Mouse (Mus musculus) limb, embryonic 10.5 days (tissue): ENCODE data around the gene Slc8a1. TPM values are rescaled to one million over a fixed set of nuclear protein-coding genes. Genes with fewer than 3 reads are reported as not detected.

Experiments
- DNase-seq: peaks from one replicate; pipeline ENCODE4 v3.0.0-alpha.2; 2017; ENCODE audit warnings: low spot score
- H3K27ac ChIP-seq: fragments of 300-500 bp; sonication (generic); 2 replicates; pipeline ENCODE4 v1.5.1; 2016; ENCODE audit warnings: mild to moderate bottlenecking
- H3K27me3 ChIP-seq: fragments of 300-500 bp; sonication (generic); 2 replicates; pipeline ENCODE4 v1.6.1; 2016; ENCODE audit warnings: low read depth, mild to moderate bottlenecking; ENCODE audit not compliant: poor library complexity, severe bottlenecking
- H3K36me3 ChIP-seq: fragments of 300-500 bp; sonication (generic); 2 replicates; pipeline ENCODE4 v1.6.1; 2016; ENCODE audit warnings: mild to moderate bottlenecking, moderate library complexity
- H3K4me1 ChIP-seq: fragments of 300-500 bp; sonication (generic); 2 replicates; pipeline ENCODE4 v1.6.1; 2016
- H3K4me3 ChIP-seq: fragments of 300-500 bp; sonication (generic); 2 replicates; pipeline ENCODE4 v1.5.1; 2016; ENCODE audit warnings: mild to moderate bottlenecking, moderate library complexity
- H3K9me3 ChIP-seq: fragments of 300-500 bp; sonication (generic); replicated peaks from 2 replicates; pipeline ENCODE4 v1.6.1; 2016; ENCODE audit warnings: mild to moderate bottlenecking
- WGBS: fragments of 180-500 bp; shearing (Covaris S2); methylation state at CpG from one replicate; pipeline ENCODE4 v1.1.7; 2016; 5-methylcytosine and 5-hydroxymethylcytosine counted together
- polyA plus RNA-seq: library from polyadenylated mRNA; unstranded; fragments of >200 nt; fragmentation: Nextera tagmentation; extraction: Ambion mirVana; gene quantifications from 2 replicates; pipeline ENCODE4 v1.2.1, GENCODE M21; 2016

The Slc8a1 gene
- polyA plus RNA-seq, 1 experiment from 2014 or later, result 3.0 TPM

GRCm38 (mm10) chr17:81599072-81599471 is 139.1 kb downstream of the Slc8a1 start:
- H3K27me3 ChIP-seq, result no peaks in the 10 kb centered on the region
- H3K4me1 ChIP-seq, result no peaks in the 10 kb centered on the region
- H3K27ac ChIP-seq, result no peak overlapping the region
- H3K4me3 ChIP-seq, result no peak overlapping the region
- DNase-seq, result no peak
- H3K9me3 ChIP-seq, result no peaks in the 10 kb centered on the region
- 95% methylated on average over 2 of the region's 2 CpGs for WGBS
- H3K36me3 ChIP-seq, result no peaks in the 10 kb centered on the region

GRCm38 (mm10) chr17:81589791-81590190 is 148.4 kb downstream of the Slc8a1 start:
- Histone ChIP-seq H3K4me1 (no peaks in the 10 kb centered on the region), H3K27ac (no peak overlapping the region), H3K27me3 (no peaks in the 10 kb centered on the region), H3K36me3 (no peaks in the 10 kb centered on the region), H3K9me3 (no peaks in the 10 kb centered on the region), H3K4me3 (no peak overlapping the region)
- no peak for DNase-seq
- WGBS, result 87% methylated on average over 7 of the region's 7 CpGs

GRCm38 (mm10) chr17:81586759-81587158 is 151.4 kb downstream of the Slc8a1 start:
- Histone ChIP-seq H3K9me3 (no peaks in the 10 kb centered on the region), H3K27me3 (no peaks in the 10 kb centered on the region), H3K36me3 (no peaks in the 10 kb centered on the region), H3K27ac (no peak overlapping the region), H3K4me1 (no peaks in the 10 kb centered on the region), H3K4me3 (no peak overlapping the region)
- WGBS, result 96% methylated on average over 5 of the region's 5 CpGs
- no peak for DNase-seq

- WGBS, result 79% methylated on average over 10 of the region's 10 CpGs
- Histone ChIP-seq H3K27ac (no peak overlapping the region; the same call in 1 of the 2 replicates), H3K36me3 (no peaks in the 10 kb centered on the region), H3K4me1 (peaks cover 5% of the 10 kb centered on the region; the same call in 1 of the 2 replicates), H3K9me3 (no peaks in the 10 kb centered on the region), H3K27me3 (no peaks in the 10 kb centered on the region), H3K4me3 (no peak overlapping the region)
- no peak for DNase-seq
Measured at GRCm38 (mm10) chr17:81579728-81580425, 158.3 kb downstream of the Slc8a1 start.

- H3K27me3 ChIP-seq, result no peaks in the 10 kb centered on the region
- H3K27ac ChIP-seq, result no peak overlapping the region
- H3K4me1 ChIP-seq, result peaks cover 5% of the 10 kb centered on the region; the same call in 1 of the 2 replicates
- 93% methylated on average over 3 of the region's 3 CpGs for WGBS
- H3K36me3 ChIP-seq, result no peaks in the 10 kb centered on the region
- H3K4me3 ChIP-seq, result no peak overlapping the region
- no peaks in the 10 kb centered on the region for H3K9me3 ChIP-seq
- no peak for DNase-seq
Measured at GRCm38 (mm10) chr17:81576893-81577292, 161.3 kb downstream of the Slc8a1 start.

GRCm38 (mm10) chr17:81565634-81566372 is 172.4 kb downstream of the Slc8a1 start:
- no peaks in the 10 kb centered on the region for H3K27me3 ChIP-seq
- 81% methylated on average over 9 of the region's 9 CpGs for whole genome bisulfite sequencing
- H3K36me3 ChIP-seq, result no peaks in the 10 kb centered on the region
- no peaks in the 10 kb centered on the region for H3K4me1 ChIP-seq
- no peak overlapping the region for H3K27ac ChIP-seq
- no peak overlapping the region for H3K4me3 ChIP-seq
- no peaks in the 10 kb centered on the region for H3K9me3 ChIP-seq
- DNase-seq, result no peak

- H3K4me3 ChIP-seq, result no peak overlapping the region
- H3K27me3 ChIP-seq, result no peaks in the 10 kb centered on the region
- DNase-seq, result no peak
- 86% methylated on average over 6 of the region's 6 CpGs for WGBS
- H3K36me3 ChIP-seq, result no peaks in the 10 kb centered on the region
- no peak overlapping the region for H3K27ac ChIP-seq
- H3K4me1 ChIP-seq, result no peaks in the 10 kb centered on the region
- no peaks in the 10 kb centered on the region for H3K9me3 ChIP-seq
Measured at GRCm38 (mm10) chr17:81554052-81554734, 184.0 kb downstream of the Slc8a1 start.

GRCm38 (mm10) chr17:81551856-81552635 is 186.1 kb downstream of the Slc8a1 start:
- Histone ChIP-seq H3K36me3 (no peaks in the 10 kb centered on the region), H3K9me3 (no peaks in the 10 kb centered on the region), H3K4me1 (no peaks in the 10 kb centered on the region), H3K27ac (no peak overlapping the region), H3K4me3 (no peak overlapping the region), H3K27me3 (no peaks in the 10 kb centered on the region)
- DNase-seq, result no peak
- WGBS, result 87% methylated on average over 6 of the region's 6 CpGs

GRCm38 (mm10) chr17:81550864-81551263 is 187.3 kb downstream of the Slc8a1 start:
- 95% methylated on average over 3 of the region's 3 CpGs for WGBS
- no peaks in the 10 kb centered on the region for H3K4me1 ChIP-seq
- no peak for DNase-seq

GRCm38 (mm10) chr17:81548016-81548415 is 190.2 kb downstream of the Slc8a1 start:
- Histone ChIP-seq H3K36me3 (no peaks in the 10 kb centered on the region), H3K9me3 (no peaks in the 10 kb centered on the region), H3K4me3 (no peak overlapping the region), H3K27me3 (no peaks in the 10 kb centered on the region), H3K4me1 (no peaks in the 10 kb centered on the region), H3K27ac (no peak overlapping the region)
- 81% methylated on average over 4 of the region's 4 CpGs for WGBS
- no peak for DNase-seq

More at GRCm38 (mm10) chr17:81550864-81551263, 187.3 kb downstream of the Slc8a1 start:
- Histone ChIP-seq H3K9me3 (no peaks in the 10 kb centered on the region), H3K27ac (no peak overlapping the region), H3K36me3 (no peaks in the 10 kb centered on the region), H3K27me3 (no peaks in the 10 kb centered on the region), H3K4me3 (no peak overlapping the region)

- no peak for DNase-seq
- Histone ChIP-seq H3K27ac (no peak overlapping the region), H3K4me3 (no peak overlapping the region), H3K4me1 (peaks cover 5% of the 10 kb centered on the region; the same call in 1 of the 2 replicates), H3K9me3 (no peaks in the 10 kb centered on the region), H3K27me3 (no peaks in the 10 kb centered on the region), H3K36me3 (no peaks in the 10 kb centered on the region)
- WGBS, result 93% methylated on average over 6 of the region's 6 CpGs
Measured at GRCm38 (mm10) chr17:81546525-81546924, 191.7 kb downstream of the Slc8a1 start.

GRCm38 (mm10) chr17:81546012-81546411 is 192.2 kb downstream of the Slc8a1 start:
- Histone ChIP-seq H3K27me3 (no peaks in the 10 kb centered on the region), H3K4me3 (no peak overlapping the region), H3K9me3 (no peaks in the 10 kb centered on the region), H3K36me3 (no peaks in the 10 kb centered on the region), H3K4me1 (peaks cover 5% of the 10 kb centered on the region; the same call in 1 of the 2 replicates), H3K27ac (no peak overlapping the region)
- no peak for DNase-seq
- 88% methylated on average over 5 of the region's 5 CpGs for WGBS
